Mouse (Mus musculus) cerebellum, postnatal 4 days (tissue): ENCODE data around the gene Dlgap1.
"Not testable (repeated sequence)": the region's sequence is repeated elsewhere in the genome, so short reads cannot be mapped to it uniquely, and the experiment has no call there.

ENCODE experiments used
- DNase-seq, 2 experiments: peaks; one replicate each; pipeline ENCODE4 v3.0.0; 2022; ENCODE audit warnings: low spot score in 2 of 2, mixed read lengths in 1 of 2

Gene Dlgap1

DNA sequence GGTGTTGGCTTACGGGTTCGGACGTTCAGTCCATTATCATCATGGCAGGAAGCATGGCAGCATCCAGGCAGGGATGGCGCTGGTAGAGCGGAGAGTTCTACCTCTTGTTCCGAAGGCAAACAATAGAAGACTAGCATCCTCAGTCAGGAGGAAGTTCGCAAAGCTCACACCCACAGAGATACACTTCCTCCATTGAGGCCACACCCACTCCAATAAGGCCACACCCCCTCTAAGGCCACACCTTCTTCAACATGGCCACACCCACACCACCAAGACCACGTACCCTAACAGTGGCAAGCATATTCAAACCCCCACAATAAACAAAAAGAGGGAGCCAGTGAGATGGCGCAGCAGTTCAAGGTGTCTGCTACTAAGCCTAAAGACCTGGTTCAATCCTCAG, 837.0 kb downstream of the Dlgap1 start:
- no peak for DNase-seq

DNA sequence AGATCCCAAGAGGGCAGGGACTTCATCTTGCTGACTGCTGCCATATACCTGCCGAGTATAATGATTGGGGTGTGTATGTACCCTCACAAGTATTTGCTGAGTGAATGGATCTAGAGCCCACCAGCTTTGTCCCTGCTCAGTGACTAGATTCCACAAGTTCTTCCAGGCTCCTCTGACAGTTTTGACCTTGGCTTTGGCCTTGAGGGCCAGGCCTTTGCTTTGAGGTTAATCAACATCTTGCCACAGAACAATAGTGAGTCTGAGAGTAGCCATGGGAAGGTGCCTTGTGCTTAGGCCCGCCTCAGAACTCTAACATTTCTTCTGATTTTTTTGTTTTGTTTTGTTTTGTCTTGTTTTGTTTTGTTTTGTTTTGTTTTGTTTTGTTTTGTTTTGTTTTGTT, 837.7 kb downstream of the Dlgap1 start:
- no peak for DNase-seq

DNA sequence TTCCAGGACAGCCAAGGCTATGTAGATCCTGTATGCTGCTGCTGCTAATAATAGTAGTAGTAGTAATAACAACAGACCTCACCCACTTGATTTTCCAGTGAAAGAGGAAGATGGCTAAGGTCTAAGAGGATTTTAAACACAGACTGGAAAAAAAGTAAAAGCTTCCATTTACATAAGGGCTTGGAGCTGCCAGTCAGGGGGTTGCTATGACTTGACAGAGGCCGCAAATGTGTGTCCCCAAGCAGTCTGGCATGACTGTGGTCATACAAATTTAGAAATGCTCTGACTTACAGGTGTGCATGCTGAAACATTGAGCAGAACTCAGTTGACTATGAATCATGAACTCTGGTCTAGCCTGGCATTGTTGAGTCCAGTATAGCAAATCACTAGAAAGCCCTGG, 839.0 kb downstream of the Dlgap1 start:
- DNase-seq: no peak

DNA sequence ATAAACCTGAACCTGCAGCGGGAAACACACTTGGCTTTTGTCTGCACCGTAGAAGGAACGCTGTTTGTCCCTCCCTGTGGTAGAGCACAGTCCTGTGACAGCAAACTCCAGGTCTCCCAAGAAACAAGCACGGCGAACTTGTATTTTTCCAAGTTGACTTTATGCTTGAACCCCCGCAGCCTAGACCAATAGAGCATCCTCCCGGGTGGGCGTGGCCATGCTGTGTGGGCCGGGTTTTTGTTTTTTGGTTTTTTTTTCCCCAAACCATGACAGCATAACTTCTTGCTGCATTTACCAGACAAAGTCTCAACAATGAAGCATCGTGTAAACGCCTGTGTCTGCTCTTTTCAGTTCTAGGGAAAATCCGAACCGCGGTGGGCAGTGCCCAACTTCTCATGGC, 840.0 kb downstream of the Dlgap1 start:
- no peak for DNase-seq

DNA sequence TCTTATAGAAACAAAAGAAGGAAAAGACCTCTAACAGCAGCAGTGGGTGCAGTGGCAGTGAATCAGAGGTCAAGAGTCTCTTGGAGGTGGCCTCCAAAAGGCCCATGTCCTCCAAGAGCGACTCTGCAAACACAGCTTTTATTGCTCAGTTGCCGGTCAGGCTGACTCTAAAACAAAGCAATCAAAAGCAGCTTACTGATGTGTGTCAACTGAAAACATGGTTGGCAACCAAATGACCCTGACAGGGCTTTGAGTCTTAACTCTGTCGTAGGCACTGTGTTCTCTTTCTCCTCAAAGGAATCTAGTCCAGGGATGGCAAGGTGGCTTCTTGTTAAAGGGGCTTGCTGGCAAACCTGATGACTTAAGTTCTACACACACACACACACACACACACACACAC, 840.9 kb downstream of the Dlgap1 start:
- no peak for DNase-seq

DNA sequence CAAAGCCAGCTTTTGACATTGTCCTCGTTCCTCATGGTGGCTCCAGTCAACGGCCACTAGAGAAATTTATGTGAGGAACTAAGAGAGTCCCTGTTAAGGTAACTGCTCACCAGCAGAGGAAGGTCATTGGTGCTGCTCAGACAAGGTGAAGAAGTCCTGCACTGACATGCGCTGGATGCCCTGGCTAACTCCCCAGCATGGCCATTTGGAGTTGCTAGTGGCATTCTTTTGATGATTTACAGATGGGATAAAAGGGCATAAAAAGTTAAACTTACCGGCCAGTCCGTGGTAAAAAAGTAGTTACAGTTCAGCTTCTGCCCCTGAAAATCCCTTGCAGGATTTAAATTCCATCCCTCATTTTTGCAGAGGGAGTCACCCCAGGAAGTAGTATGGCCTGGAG, 841.9 kb downstream of the Dlgap1 start:
- DNase-seq: no peak

DNA sequence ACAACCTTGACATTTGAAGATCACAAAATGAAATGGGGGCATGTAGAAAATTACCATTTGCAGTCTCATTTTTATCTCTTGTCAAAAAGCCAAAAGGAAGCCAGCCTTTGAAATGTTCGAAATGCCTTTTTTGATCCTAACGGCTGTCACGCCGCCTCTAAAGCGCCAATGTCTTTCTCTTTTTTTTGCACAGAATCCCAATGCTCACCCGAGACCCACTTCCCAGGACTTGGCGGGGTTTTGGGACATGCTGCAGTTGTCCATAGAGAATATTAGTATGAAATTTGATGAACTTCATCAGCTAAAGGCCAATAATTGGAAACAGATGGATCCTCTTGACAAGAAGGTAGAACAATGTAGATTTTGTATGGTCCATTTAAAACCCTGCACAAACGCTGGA, 846.1 kb downstream of the Dlgap1 start:
- no peak for DNase-seq

DNA sequence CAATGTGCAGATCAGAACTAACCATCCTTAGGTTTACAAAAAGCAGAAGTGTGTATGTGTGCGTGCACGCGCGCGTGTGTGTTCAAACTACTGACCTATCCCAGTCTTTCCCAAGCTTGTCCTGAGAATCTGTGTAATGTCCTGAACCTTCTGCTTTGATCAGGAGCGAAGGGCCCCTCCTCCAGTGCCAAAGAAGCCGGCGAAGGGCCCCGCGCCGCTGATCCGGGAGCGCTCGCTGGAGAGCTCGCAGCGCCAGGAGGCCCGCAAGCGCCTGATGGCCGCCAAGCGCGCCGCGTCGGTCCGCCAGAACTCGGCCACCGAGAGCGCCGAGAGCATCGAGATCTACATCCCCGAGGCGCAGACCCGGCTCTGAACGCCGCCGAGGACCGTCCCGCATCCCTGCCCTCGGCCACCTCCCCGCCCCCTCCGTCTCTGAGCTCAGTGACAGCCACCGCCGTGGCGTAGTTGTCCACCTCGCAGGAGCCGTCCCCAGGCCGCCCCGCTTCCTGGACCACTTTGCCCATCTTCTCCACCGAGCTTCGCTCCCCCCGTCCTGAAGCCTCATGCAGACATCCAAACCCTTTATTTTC, 849.1 kb downstream of the Dlgap1 start:
- peak in 1 of 2 experiments; percentile 11 for DNase-seq

DNA sequence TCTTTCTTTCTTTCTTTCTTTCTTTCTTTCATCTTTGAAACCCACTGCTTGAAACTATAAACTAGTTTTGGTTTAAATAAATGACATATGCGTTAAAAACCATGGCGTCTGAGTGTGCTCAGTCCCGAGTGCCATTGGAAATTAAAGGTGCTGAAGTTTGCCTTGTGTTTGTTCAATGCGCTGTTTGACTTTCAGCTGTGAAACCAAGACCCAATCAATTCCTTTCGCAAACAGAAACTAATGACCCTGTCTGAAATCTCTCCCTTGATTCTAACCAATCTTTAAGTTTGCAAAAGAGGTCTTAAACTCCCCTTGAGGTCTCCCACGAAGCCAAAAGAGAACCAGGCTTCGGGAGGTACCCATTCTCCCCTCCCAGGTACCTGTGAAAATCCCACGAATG, 854.2 kb downstream of the Dlgap1 start:
- DNase-seq: no peak

DNA sequence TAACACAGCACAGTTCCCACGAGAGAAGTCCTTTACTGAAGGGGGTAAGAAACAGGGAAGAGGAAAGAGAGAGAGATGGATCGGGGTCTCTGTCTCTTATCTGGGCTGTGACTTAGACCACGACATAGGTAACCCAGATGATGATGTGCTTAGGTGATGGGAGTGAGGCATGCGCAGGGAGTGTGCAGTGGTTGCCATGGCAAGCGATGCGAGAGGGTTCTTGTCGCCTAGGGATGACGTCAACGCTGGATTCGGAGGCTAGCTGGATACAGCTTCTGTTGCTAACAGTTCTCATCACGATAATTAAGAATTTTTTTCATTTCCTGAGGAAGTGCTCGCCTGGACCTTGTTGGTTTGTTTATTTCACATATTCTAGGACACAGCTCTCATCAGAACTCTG, 857.4 kb downstream of the Dlgap1 start:
- DNase-seq: no peak

DNA sequence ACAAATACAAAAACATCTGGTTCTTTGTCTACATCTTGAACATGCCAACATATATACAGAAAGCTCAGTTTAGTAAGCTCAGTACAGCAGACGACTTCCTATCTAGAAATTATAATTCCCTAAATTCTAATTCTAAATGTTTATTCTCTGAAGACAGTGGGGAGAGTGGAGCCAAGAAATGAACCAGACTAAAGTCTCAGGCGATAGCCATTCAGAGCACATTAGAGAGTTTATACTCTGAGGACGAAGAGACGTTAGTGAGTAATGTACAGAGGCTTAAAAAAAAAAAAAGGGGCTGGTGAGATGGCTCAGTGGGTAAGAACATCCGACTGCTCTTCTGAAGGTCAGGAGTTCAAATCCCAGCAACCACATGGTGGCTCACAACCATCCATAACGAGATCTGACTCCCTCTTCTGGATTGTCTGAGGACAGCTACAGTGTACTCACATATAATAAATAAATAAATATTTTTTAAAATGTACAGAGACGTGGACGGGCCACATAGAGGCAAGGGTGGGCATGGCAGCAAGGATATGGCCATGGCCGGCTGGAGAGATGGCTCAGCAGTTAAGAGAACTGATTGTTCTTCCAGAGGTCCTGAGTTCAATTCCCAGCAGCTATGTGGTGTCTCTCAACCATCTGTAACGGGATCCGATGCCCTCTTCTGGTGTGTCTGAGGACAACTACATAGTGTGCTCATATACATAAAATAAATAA, 858.7 kb downstream of the Dlgap1 start:
- not testable (repeated sequence) for DNase-seq

DNA sequence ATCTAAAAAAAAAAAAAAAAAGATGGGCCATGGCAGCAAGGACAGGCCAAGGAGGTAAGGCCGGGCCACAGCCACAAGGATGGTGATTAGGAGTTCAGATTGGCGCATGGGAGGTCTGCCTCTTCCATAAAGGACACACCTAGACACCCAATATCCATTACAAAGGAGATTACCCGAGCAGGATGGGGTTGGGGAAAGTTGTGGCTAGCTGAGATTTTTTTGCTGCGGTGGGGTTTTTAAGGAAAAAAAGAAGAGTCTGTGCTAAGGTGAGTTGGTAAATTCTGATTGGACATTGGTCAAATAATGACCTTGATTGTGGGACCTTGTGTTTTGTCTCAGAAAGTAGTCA, 859.3 kb downstream of the Dlgap1 start:
- DNase-seq: no peak

DNA sequence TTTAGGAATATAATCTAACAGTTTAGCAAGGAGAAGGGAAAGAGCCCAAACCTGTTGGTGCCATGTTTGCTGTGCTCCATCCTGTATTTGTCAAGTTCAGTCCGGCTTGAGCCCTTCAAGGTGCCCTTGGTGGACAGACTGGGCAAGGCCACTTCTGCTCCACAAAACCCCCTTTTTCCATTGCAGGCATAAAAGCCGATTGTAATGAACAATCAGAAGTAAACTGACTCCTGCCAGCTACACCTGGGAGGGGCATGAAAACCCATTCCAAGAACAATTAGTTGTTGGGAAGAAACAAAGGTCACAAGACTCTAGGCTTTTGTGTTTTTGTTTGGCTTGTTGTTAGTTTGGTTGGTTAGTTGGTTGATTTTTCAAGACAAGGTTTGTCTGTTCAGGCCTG, 859.7 kb downstream of the Dlgap1 start:
- DNase-seq: no peak

DNA sequence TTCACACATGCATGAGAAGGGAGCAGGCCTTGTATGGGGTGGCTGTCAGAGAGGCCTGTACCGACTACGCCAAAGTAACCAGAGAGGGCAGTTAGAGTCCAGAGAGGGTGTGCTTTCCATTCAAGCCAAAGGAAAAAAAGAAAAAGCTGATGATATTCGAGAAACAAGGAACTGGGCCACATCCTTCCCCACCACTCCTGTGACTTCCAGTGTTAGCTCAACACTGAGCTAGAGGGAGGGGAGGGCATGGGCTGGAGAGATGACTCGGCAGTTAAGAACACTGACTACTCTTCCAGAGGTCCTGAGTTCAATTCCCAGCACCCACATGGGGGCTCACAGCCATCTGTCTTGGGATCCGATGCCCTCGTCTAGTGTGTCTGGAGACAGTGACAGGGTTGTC, 860.3 kb downstream of the Dlgap1 start:
- DNase-seq: no peak

DNA sequence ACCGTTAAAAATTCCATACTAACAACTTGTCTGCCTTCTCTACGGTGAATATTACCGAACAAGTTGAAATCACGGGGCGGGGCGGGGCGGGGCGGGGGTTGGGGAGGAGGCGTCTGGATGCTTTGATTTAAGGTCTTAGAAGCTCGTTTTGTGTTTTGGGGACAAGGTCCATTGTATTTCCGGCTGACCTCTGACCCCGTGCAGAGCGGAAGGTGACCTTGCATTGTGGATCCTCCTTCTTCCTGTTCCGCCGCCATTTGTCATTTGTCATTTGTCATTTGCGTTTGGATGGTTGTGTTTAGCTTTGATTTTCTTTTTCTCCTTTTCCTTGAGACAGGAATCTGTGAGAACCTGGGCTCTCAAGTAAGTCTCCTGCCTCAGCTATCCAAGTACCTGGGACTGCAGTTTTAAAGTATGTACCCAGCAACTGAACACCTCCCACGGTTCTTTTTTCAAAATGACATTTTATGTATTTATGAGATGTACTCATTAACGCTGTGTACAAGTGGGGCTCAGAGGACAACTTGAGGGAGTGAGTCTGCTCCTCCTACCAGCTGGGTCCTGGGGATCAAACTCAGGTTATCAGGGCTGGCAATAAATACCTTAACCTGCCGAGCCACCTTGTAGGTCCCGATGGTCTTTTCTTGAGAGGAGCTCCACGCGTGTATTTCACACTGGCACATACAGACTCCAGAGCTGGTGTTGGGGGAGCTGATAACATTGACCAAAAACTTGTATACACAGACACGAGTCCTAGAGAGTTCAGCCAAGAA, 861.3 kb downstream of the Dlgap1 start:
- DNase-seq: no peak

DNA sequence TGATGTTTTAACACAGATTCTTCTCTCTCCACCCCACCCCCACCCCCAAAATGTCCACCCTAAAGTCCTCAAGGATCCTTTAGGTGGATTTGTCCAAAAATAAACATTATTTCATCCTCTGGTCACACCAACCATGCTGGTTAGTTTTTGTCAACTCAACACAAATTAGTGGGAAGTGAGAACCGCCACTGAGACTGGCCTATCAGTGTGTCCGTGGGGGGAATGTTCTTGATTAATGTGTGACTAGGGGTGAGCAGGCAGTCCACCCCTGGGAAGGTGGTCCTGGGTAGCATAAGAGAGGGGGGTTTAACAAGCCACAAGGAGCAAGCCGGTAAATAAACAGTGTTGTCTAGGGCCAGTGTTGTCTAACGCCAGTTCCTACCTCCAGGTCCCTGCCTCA, 862.7 kb downstream of the Dlgap1 start:
- no peak for DNase-seq

DNA sequence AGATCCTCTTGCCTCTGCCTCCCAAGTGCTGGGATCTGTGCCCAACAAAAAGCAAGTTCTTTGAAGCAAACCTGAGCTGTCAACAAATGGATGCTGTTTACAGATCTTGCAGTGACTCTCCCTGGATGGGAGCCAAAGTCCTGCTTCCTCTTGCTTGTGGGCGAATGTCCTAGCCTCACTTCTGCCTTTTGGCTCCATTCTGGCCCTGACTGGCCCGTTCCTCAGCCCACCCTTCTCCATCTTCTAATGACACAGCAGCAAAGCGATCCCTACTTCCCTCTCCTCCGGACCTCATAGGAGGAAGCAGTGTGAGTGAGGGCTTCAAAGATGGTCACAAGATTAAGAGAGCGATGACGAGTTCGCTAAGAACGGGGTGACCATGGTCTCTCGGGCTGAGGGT, 863.7 kb downstream of the Dlgap1 start:
- no peak for DNase-seq

DNA sequence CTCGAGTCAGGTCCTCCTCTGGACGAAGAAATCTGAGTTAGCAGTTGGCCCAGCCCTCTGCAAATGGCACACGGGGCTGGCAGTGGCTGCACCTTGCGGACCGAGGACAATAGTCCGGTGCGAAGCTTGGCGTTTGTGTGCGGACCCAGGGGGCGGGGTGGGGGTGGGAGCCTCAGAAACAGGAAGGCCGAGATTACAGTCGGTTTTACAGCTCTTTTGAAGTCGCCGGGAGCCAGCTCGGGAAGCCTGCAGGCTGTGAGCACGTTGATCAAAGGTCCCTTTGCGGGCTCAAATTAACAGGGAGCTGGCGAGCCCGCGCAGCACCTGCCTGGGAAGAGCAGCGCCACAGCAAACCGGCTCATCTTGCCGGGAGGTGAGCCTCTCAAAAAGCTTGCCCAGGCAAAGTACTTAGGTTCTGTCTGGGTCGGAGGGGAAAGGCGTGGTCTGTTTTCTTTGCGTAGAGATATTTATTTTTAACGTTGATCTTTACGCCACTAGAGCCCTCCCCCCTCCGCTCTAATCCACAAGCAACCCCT, 865.6 kb downstream of the Dlgap1 start:
- no peak for DNase-seq

DNA sequence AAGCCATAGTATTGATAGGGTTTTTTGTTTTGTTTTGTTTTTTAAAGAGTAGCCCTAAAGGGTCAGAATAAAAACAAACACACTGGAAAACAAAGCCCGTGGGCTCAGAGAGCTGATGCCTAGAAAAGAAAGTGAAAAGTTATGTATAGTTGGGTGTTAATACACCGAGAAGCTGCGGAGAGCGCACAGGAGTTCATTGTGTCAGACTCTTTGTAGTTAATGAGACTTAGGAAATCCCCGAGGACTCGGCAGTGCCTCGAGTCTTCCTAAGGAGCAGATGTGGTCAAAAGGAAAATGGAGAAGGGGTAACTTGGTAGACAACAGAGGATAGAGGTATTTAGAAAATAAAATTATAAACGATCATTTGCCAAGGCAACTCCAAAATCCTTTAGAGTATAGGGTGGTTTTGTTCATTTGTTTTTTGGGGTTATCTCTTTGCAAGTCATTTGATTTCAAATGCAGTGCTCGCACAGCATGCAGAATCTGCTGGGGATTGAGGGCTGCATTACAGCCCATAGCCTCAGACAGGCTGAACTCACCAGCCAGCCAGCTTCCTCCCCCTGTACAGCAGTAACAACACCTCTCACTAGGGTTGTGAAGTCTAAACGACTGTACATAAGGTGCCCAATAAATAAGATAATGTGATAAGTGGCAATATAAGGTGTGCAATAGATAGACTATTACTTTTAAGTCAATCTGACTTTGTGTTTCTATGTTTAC, 866.4 kb downstream of the Dlgap1 start:
- no peak for DNase-seq

DNA sequence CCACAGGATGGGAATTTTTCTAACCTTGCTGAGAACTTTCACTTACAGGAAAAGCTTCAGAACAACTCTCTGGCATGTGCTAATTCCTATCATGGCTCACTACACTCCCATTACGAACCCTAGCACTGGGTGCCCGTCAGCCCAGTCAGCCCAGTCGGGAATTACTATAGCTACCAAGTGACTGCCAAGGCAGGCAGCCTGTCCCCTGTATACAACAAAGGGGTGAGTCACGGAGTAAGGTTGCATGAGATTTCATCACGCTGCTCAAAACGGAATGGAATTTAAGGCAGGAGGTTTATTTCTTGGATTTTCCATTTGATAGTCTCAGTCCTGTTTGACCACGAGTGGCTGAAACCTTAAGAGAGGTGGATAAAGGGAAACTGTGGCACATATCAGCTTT, 867.9 kb downstream of the Dlgap1 start:
- DNase-seq: no peak

DNA sequence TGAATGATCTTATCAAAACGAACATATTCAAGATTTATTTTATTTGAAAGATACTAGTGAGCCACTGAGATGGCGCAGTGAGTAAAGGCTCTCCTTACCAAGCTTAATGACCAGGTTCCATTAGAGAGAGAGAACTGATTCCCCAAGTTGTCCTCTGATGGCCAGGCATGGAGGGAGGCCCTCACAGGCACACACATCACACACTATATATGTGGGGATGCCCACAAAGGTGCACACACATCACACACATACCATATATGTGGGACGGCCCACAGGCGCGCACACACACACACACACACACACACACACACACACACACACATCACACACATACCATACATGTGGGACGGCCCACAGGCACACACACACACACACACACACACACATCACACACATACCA, 868.6 kb downstream of the Dlgap1 start:
- DNase-seq: not testable (repeated sequence)

DNA sequence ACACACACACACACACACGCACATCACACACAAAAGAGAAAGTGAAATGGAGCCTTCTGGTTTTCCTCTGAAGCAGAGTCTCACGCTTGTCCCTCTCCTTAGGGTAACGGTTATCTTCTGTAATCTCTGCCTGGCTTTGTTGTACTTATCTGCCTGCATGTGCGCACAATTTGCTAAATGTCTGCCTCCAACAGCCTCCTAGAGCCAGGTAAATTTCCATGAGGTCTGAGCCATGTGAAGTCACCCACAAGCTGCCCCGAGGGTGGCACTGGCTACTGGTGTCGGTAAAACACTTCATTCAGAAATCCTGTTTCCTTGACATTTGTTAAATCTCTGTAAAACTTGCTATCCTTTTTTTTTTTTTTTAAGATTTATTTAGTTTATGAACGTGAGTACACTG, 869.2 kb downstream of the Dlgap1 start:
- no peak for DNase-seq
